Mouse (Mus musculus) right cerebral cortex, adult 2 months (tissue): Measurements from ENCODE around the gene Gm49378.

ENCODE experiments used
- DNase-seq, 2 experiments: peaks; one replicate each; pipeline ENCODE4 v3.0.0; 2021 to 2022; ENCODE audit warnings: low spot score in 2 of 2

The Gm49378 gene

DNA sequence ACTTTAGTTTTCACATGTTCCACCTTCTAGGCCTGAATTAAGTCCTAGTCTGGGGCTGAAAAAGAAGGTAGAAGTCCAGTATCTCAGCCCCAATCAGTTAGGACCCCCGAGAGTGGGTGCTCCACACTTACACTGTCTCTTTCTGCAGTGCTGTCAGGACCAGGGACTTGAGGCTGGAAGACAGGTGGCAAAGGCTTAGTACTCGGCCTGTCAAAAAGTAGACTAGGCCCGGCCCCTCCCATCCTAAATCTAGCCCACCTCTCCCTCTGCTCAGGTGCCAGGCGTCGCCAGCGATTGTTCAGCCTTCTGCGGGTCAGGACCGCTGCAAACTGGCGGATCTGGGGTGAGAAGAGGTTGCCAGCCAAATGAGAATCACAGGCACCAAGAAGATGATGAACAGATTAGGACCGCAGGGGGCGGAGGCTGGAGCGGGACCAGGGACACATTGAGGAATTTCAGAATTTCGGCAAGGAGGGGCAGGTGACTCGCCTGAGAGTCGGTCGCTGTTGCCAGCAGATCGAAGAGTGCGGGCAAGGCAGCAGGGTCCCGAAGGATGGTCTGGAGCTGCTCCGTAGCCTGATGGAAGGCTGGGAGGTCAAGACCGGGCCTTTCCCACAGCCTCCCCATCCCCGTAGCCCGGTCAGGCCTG, 2.7 kb downstream of the Gm49378 start:
- DNase-seq = peak in 1 of 2 experiments; percentile 31

DNA sequence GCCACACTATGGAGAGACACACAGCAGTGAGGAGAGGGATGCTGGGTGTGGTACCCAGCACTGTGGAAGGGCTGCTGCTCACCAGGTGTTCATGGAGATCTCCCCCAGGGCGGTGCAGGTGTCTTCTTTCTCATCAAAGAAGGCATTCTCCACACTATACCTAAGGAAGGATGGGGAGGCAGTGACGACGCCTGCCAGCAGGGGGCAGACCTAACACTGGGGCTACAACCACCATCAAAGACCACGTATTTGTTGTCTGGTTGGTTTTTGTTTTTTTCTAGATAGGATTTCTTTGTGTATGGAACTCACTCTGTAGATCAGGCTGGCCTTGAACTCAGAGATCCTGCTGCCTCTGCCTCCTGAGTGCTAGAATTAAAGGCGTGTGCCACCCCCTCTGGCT, 8.4 kb downstream of the Gm49378 start:
- peak; percentile 39 to 42 for DNase-seq

- DNase-seq = no peak
These were observed 9.4 kb downstream of the Gm49378 start for GRCm38 (mm10) chr14:55628077-55628827.

DNA sequence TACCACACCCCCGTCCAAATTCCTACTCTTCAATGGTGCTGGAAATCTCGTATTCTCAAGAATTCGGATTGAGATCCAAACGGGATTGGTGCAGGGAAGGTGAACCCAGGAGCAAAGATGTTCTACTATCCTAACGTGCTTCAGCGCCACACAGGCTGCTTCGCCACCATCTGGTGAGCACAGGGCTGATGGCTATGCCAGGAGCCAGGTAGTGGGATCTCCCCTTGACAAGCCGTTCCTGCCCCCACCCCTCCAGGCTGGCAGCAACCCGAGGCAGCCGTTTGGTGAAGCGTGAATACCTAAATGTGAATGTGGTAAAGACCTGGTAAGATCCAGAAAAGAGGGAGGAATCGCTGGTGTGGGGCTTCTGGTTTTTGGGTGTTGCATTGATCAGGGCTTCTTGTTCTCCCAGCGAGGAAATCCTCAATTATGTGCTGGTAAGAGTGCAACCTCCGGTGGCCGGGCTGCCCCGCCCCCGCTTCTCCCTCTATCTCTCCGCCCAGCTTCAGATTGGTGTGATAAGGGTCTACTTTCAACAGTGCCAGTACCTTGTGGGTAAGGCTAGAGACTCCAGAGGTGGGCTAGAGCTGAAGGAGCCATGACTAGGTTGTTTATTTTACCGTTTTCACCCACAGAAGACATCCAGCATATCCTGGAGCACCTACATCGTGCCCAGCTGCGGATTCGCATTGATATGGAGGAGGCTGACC, 19.1 kb downstream of the Gm49378 start:
- no peak for DNase-seq

DNA sequence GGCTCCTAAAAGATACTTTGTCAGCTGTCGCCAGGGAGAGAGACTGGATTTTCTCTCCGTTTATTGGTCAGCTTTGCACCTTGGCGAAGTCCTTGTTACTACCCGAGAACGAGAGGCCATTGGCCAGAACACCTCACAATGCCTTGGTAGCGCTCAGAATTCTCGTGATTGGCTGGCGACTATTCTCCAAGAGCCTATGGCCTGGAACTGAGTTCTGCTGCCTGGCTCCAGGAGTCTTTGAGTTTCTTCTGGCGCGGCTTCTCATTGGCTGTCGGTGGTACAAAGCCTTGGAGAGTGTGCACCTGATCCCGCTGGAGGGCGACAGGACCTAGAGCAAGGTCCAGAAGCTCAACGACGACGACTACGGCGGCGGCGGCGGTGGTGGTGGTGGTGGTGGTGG, 19.9 kb downstream of the Gm49378 start, which contains the start of gene Rec8:
TSS of gene Rec8 (plus strand) at position 216 of the 400 bp plus-strand sequence.
- no peak for DNase-seq

DNA sequence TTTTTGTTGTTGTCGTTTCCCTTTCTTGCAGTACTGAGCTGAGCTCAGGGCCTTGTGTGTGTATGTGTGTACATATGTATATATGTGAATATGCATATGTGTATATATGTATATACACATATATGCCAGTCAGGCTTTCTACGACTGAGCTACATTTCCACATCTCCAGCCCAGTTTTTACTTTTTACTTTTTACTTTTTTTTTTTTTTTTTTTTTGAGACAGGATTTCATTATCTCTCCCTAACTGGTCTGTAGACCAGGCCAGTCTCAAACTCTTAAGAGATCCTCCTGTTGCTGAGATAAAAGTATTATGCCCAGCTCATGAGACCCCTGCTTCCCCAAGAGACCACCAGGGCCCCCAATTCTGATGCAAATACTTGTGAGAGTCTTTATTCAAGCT, 20.9 kb downstream of the Gm49378 start:
- DNase-seq = no peak

- DNase-seq = no peak
These were observed 21.8 kb downstream of the Gm49378 start for GRCm38 (mm10) chr14:55615876-55616275.

DNA sequence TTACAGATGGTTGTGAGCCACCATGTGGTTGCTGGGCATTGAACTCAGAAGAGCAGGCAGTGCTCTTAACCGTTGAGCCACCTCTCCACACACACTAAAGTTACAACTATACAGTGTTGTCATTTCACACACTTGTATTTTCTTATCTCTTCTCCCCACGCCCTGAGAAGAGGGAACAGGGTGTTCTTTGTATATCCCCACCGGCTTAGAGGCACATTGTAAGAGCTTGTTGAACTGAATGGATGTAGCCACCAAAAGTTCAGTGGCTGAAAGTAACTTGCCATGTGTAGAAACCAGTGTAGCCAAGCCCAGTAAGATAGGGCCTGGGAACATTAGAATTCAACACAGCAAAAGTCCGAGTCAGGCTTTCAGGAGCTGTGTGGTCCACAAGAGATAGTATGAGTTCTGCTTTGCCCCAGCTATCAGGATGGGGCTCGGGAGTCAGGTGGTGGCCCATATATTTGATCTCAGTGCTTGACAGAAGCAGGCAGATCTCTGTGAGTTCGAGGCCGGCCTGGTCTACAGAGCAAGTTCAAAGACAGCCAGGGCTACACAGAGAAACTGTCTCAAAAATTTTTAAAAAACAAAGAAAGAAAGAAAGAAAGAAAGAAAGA, 23.0 kb downstream of the Gm49378 start:
- DNase-seq = no peak

DNA sequence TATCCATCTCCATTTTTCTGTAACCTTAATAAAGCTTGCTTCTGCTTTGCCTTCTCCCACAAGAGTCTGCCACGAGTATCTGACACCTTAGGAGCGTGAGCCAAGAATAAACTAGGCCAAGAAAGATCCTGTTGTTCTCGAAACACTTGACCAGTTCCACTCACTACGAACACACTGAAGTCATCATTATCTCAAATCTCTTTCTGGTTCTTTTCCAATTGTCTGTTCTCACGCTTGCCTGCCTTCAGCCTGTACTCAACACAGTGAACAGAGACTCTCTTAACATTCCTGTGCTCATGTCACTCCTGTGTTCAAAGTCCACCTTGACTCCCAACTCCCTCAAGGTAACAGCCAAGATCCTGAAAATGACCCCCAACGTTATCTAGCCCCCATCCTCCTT, 24.3 kb downstream of the Gm49378 start:
- no peak for DNase-seq

DNA sequence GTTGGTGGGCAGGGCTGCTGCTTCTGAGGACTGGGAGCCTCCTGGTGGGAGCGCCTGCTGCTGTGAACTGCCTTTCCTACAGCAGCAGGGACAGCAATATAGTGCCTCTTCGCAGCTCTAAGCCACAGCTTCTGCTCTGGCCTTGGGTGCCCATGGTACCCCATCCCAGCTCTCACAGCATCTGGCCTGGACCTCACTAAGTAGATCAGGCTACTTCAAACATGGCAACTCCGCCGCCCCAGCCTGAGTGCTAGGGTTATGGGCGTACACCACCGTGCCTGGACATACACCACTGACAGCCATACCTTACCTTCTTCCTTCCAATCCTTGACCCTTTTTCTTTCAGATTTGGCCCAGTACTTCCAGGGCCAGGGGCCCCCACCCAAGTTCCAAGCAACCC, 29.4 kb downstream of the Gm49378 start:
- no peak for DNase-seq

- no peak for DNase-seq
These were observed 31.8 kb downstream of the Gm49378 start for GRCm38 (mm10) chr14:55605743-55606459.

GRCm38 (mm10) chr14:55604823-55605222, 32.9 kb downstream of the Gm49378 start:
- no peak for DNase-seq

DNA sequence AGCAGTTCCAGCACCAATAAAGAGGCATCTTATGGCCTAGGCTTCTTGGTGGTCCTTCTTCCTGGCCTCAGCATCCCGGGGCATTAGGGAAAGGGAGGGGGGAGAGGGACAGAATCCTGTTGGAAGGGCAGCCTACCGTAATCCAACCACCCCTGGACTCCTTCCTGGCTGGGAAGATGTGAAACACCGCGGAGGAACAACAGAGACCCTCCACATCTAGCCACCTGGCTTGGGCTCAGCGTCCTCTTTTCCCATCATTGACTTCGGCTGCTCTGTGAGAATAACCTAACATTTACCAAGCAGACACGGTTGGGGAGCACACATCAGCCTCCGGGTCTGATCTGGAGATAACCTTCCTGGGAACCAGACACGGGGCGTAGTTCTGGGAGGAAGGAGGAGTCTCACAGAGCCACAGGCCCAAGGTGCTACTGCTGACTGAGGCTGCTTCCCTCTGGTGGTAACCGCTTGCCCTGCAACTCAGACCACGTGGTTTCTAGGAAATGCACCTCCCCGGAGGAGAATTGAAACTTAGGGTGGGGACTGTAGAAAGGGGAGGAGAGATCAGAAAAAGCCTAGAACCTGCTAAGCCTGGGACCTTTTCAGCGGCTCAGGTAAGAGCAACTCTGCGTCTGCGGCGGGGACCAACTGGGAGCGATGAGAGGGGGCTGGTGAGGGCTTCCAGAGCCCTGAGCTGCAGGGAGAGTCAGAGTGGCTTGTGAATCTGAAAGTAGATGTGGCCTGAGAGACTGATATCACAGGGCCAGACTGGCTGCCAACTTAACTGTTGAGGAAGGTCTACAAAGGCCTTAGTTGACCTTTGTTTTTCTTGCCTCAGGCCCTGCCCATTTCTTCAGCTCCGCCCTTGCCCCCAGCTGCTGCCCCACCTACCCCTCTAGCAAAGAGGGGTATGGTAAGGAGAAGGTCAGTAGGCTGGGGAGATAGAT, 33.8 kb downstream of the Gm49378 start:
- DNase-seq = peak; percentile 84 to 91

- no peak for DNase-seq
These were observed 34.4 kb downstream of the Gm49378 start, which contains the start of gene Irf9 for GRCm38 (mm10) chr14:55603271-55603632. Gene Irf9 (plus strand): TSS chr14:55603571.

DNA sequence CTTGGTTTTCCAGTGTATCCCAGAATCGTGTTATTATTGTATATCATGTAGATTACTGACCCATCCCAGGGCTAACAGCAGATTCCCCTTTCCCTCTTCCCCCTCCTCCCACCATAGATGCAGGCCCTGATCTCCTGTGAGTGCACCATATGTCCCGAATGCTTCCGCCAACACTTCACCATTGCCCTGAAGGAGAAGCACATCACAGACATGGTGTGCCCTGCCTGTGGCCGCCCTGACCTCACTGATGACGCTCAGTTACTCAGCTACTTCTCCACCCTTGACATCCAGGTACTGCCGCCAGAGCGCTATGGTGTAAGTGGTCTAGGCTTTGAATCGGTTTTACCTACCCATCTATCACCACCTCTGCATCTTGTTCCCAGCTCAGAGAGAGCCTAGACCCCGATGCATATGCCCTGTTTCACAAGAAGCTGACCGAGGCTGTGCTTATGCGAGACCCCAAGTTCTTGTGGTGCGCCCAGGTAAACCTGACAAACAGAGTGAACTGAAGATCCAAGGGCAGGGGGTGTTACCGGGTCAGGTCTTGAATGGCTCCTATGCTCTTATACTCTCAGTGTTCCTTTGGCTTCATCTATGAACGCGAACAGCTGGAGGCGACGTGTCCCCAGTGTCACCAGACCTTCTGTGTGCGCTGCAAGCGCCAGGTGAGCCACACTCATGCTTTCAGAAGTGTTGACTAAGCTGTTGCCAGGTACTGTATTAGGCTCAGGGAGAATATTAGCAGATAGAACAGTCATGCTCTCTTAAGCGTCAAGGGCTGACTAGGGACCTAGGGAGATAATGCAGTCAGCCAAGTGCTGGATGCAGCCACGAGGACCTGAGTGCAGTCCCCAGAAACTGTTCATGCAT, 38.9 kb downstream of the Gm49378 start:
- no peak for DNase-seq

DNA sequence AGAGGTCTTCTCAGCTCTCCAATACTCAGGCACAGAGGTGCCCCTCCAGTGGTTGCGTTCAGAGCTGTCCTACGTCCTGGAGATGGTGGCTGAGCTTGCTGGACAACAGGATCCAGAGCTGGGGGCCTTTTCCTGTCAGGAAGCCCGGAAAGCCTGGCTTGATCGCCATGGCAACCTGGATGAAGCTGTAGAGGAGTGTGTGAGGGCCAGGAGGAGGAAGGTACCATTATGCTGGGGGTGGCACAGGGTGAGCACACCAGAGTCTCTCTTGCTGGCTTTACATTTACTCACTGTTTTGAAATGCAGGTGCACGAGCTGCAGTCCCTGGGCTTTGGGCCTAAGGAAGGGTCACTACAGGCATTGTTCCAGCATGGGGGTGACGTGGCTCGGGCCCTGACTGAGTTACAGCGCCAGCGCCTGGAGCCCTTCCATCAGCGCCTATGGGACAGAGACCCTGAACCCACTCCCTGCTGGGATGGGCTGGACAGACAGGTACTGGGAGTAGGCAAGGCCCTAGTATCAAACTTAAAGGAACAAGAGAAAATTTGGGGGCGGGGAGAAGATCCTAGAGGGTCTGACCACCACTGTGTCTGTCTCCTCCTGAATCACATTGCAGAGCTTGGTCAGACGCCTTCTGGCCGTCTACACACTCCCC, 41.5 kb downstream of the Gm49378 start:
- peak in 1 of 2 experiments; percentile 25 for DNase-seq

GRCm38 (mm10) chr14:55592226-55592625, 45.5 kb downstream of the Gm49378 start:
- no peak for DNase-seq

DNA sequence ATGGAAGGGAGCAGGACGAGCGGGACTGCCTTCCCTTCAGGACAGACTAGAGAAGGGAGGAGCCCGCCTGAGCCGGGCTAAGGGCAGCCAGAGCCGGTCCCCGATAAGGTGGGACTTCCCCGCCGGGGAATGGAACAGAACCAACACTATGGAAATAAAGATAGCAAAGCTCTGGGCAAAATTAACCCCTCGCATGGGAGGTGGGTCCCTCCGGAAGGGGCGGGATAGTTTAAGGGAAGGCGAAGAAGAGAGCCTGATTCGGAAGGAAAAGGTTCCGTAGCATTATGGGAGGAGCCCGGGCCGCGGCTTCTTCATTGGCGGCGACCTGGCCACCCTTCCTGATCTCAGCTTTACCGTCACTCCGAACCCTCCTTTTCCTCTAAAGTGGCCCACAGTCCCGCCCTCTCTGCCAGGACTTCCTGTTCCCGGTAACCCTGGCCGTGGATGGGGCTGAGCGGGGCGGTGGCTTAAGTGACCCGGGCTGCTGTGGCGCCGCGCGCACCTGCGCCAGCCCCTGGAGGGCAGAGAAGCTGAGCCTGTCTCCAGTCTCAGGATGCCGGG, 46.3 kb downstream of the Gm49378 start, which contains the start of gene Rnf31:
TSS of gene Rnf31 (plus strand) at position 378 of the 561 bp plus-strand sequence.
- DNase-seq = peak; percentile 95
